Mouse (Mus musculus) brain, embryonic 14.5 days (tissue): Measurements from ENCODE around the gene Amz2.

ENCODE experiments used
- CTCF ChIP-seq: fragments of 200-500 bp; IDR thresholded peaks from 2 replicates; pipeline ENCODE4 v1.5.1; 2012; ENCODE audit warnings: inconsistent platforms, mild to moderate bottlenecking, moderate library complexity, borderline replicate concordance; ENCODE audit not compliant: insufficient read depth, insufficient read length; ENCODE audit errors: extremely low read depth
- POLR2A ChIP-seq: fragments of 200-500 bp; IDR thresholded peaks from 2 replicates; pipeline ENCODE4 v1.6.1; 2012; ENCODE audit warnings: mild to moderate bottlenecking, inconsistent platforms, borderline replicate concordance; ENCODE audit not compliant: poor library complexity, insufficient read depth, insufficient read length, severe bottlenecking; ENCODE audit errors: extremely low read depth

DNA sequence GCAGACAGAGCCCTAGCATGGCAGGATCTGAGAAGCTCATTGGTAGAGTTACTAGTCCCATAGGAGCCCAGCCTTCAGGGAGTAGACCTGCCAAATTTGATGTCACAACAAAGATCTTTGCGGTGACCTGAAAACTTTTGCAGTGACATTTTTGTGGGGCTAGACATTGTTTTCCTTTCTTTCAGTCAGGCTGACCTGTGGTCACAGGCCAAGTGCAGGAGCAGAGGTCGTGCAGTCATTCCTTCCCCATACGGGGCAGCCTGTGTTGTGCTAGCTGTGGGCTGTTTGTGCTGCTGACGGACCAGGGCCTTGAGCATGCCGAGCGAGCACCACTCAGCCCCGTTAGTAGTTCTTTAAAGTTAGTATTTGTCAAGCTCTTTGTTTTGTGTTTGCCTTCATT, 34.0 kb upstream of the Amz2 start:
- TF ChIP-seq CTCF: no peak
- no peak for TF ChIP-seq POLR2A
